Mouse (Mus musculus): ENCODE results near the gene Echdc1. TPM values are rescaled to one million over a fixed set of nuclear protein-coding genes. Genes with fewer than 3 reads are reported as not detected.

The Echdc1 gene
- total and polyA plus RNA-seq, 3 experiments: 19.3 to 60.5 (median 39.0) TPM

DNA sequence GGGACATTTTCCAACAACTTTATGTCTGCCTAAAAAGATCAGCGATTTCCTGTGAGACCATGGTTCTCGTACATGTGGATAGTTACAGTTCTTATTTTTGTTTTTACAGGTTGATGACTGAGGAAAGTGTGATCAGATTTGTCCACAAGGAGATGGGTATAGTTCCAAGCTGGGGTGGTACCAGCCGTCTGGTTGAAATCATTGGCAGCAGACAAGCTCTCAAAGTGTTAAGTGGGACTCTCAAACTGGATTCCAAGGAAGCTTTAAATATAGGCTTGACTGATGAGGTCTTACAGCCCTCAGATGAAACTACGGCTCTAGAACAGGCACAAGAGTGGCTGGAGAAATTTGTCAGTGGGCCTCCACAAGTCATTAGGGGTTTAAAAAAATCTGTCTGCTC is 31.3 kb downstream of the Echdc1 start:
- DNase-seq (ENCODE audit: extremely low read depth): no peak
- TF ChIP-seq TCF12 (IDR thresholded peaks at IDR 0.05; ENCODE audit: low read depth, low read length) (no peak), MYC (IDR thresholded peaks at IDR 0.05; ENCODE audit: low read depth, low read length) (no peak), USF2 (conservative IDR thresholded peaks at IDR 0.05; ENCODE audit: low read depth, low read length) (no peak), E2F4 (IDR thresholded peaks at IDR 0.05; ENCODE audit: insufficient replicate concordance, low read depth, low read length) (no peak), IRF4 (IDR thresholded peaks at IDR 0.05; ENCODE audit: low read depth, low read length) (no peak), EP300 (IDR thresholded peaks at IDR 0.05; ENCODE audit: low read length) (no peak), SMC3 (IDR thresholded peaks at IDR 0.05; ENCODE audit: low read depth, low read length) (no peak), ZKSCAN1 (IDR thresholded peaks at IDR 0.05; ENCODE audit: borderline replicate concordance, low read depth, low read length) (no peak), CTCF (conservative IDR thresholded peaks at IDR 0.05 in 1 of 2, IDR thresholded peaks at IDR 0.05 in 1 of 2; ENCODE audit: low read depth in 2 of 2, low read length in 2 of 2) (no peak), USF1 (IDR thresholded peaks at IDR 0.05; ENCODE audit: low read depth, low read length) (no peak), ZNF384 (IDR thresholded peaks at IDR 0.05; ENCODE audit: low read depth, low read length) (no peak), CHD2 (IDR thresholded peaks at IDR 0.05; ENCODE audit: low read length) (no peak)
- Histone ChIP-seq H3K4me1 (ENCODE audit: control insufficient read depth in 1 of 2, insufficient read depth in 2 of 2) (no peaks in the 10 kb centered on the region), H3K79me2 (replicated peaks; ENCODE audit: control insufficient read depth, extremely low read depth, insufficient read depth, poor library complexity, severe bottlenecking) (0 out of 2 replicates have a peak, but pooled peaks cover 1% of the 10 kb centered on the region), H3K27me3 (replicated peaks) (no peaks in the 10 kb centered on the region), H3K4me3 (replicated peaks in 1 of 3; ENCODE audit: low read depth in 2 of 3, low read length in 2 of 3, poor library complexity in 1 of 3) (no peak overlapping the region), H3K9me3 (replicated peaks; ENCODE audit: low read length) (no peaks in the 10 kb centered on the region), H3K27ac (ENCODE audit: insufficient read depth, low read depth) (no peak overlapping the region), H3K9ac (ENCODE audit: insufficient read depth, low read depth) (no peak overlapping the region), H3K36me3 (replicated peaks in 1 of 2; ENCODE audit: control insufficient read depth in 1 of 2, insufficient read depth in 1 of 2, low read length in 1 of 2) (peaks cover 16 to 57% of the 10 kb centered on the region in 2 experiments), H3K4me2 (ENCODE audit: insufficient read depth, low read depth, poor library complexity, severe bottlenecking) (no peak overlapping the region)
- dilution Hi-C loops (cut with MboI; ENCODE audit: extremely low pct_ligation_motif_present, extremely low pct_unique_long_range_greater_than_20kb, low sequenced_read_pairs): no loop called here
- in situ Hi-C loops (cut with MboI; ENCODE audit: low pct_ligation_motif_present, low pct_unique_long_range_greater_than_20kb, low sequenced_read_pairs): no loop called here

DNA sequence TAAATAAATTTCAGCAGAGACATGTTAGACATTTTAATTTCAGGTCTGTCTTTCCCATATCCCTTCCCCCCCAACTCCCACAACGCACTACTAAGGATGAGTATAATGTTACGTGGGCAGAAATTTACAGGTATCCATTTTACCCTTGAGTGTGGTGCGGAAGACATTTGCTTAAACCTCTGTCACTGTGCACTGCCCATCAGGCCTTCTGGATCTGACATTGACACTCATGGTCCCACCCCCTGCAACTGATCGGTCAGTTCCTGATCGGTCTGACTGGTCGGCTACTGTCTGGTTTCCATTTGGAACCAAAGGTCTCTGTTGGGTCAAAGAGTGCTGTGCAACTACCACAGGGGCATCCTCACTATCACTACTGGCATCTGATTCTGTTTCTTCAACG is 33.7 kb downstream of the Echdc1 start:
- dilution Hi-C loops (cut with MboI; ENCODE audit: extremely low pct_ligation_motif_present, extremely low pct_unique_long_range_greater_than_20kb, low sequenced_read_pairs) (no loop called here), in situ Hi-C loops (cut with MboI; ENCODE audit: low pct_ligation_motif_present, low pct_unique_long_range_greater_than_20kb, low sequenced_read_pairs) (no loop called here)
- no peak for DNase-seq (ENCODE audit: extremely low read depth)
- Histone ChIP-seq H3K36me3 (replicated peaks in 1 of 2; ENCODE audit: control insufficient read depth in 1 of 2, insufficient read depth in 1 of 2, low read length in 1 of 2) (peaks cover 18 to 62% of the 10 kb centered on the region in 2 experiments), H3K4me3 (replicated peaks in 1 of 3; ENCODE audit: low read depth in 2 of 3, low read length in 2 of 3, poor library complexity in 1 of 3) (no peak overlapping the region), H3K79me2 (replicated peaks; ENCODE audit: control insufficient read depth, extremely low read depth, insufficient read depth, poor library complexity, severe bottlenecking) (0 out of 2 replicates have a peak, but pooled peaks cover 1% of the 10 kb centered on the region), H3K4me2 (ENCODE audit: insufficient read depth, low read depth, poor library complexity, severe bottlenecking) (no peak overlapping the region), H3K4me1 (ENCODE audit: control insufficient read depth in 1 of 2, insufficient read depth in 2 of 2) (no peaks in the 10 kb centered on the region), H3K9ac (ENCODE audit: insufficient read depth, low read depth) (no peak overlapping the region), H3K9me3 (replicated peaks; ENCODE audit: low read length) (no peaks in the 10 kb centered on the region), H3K27me3 (replicated peaks) (no peaks in the 10 kb centered on the region), H3K27ac (ENCODE audit: insufficient read depth, low read depth) (no peak overlapping the region)
- peak; percentile 32; the same call in 1 of the 2 replicates for TF ChIP-seq POLR2AphosphoS2 (IDR thresholded peaks at IDR 0.05; ENCODE audit: low read depth, low read length)
- TF ChIP-seq E2F4 (IDR thresholded peaks at IDR 0.05; ENCODE audit: insufficient replicate concordance, low read depth, low read length): no peak

- dilution Hi-C loops (cut with MboI; ENCODE audit: extremely low pct_ligation_motif_present, extremely low pct_unique_long_range_greater_than_20kb, low sequenced_read_pairs): no loop called here
- Histone ChIP-seq H3K79me2 (replicated peaks; ENCODE audit: control insufficient read depth, extremely low read depth, insufficient read depth, poor library complexity, severe bottlenecking) (peaks cover 9% of the 10 kb centered on the region), H3K4me3 (replicated peaks in 1 of 3; ENCODE audit: low read depth in 2 of 3, low read length in 2 of 3, poor library complexity in 1 of 3) (no peak overlapping the region), H3K27ac (ENCODE audit: insufficient read depth, low read depth) (no peak overlapping the region), H3K36me3 (replicated peaks in 1 of 2; ENCODE audit: control insufficient read depth in 1 of 2, insufficient read depth in 1 of 2, low read length in 1 of 2) (peaks cover 22 to 49% of the 10 kb centered on the region in 2 experiments), H3K27me3 (replicated peaks) (no peaks in the 10 kb centered on the region), H3K9me3 (replicated peaks; ENCODE audit: low read length) (no peaks in the 10 kb centered on the region), H3K4me1 (ENCODE audit: control insufficient read depth in 1 of 2, insufficient read depth in 2 of 2) (peaks cover 0 to 7% of the 10 kb centered on the region in 2 experiments; a peak in 1 of 4 replicates), H3K4me2 (ENCODE audit: insufficient read depth, low read depth, poor library complexity, severe bottlenecking) (no peak overlapping the region), H3K9ac (ENCODE audit: insufficient read depth, low read depth) (no peak overlapping the region)
- DNase-seq (ENCODE audit: extremely low read depth): no peak
- TF ChIP-seq IRF4 (IDR thresholded peaks at IDR 0.05; ENCODE audit: low read depth, low read length) (no peak), CHD2 (IDR thresholded peaks at IDR 0.05; ENCODE audit: low read length) (no peak), ELF1 (IDR thresholded peaks at IDR 0.05; ENCODE audit: low read depth, low read length) (no peak), JUN (IDR thresholded peaks at IDR 0.05; ENCODE audit: insufficient read depth, low read depth, low read length) (no peak), ETS1 (conservative IDR thresholded peaks at IDR 0.05; ENCODE audit: low read depth, low read length) (no peak), USF1 (IDR thresholded peaks at IDR 0.05; ENCODE audit: low read depth, low read length) (no peak), SMC3 (IDR thresholded peaks at IDR 0.05; ENCODE audit: low read depth, low read length) (no peak), MXI1 (IDR thresholded peaks at IDR 0.05; ENCODE audit: low read depth, low read length) (no peak), TCF12 (IDR thresholded peaks at IDR 0.05; ENCODE audit: low read depth, low read length) (no peak)
- in situ Hi-C loops (cut with MboI; ENCODE audit: low pct_ligation_motif_present, low pct_unique_long_range_greater_than_20kb, low sequenced_read_pairs): no loop called here
Measured at GRCm38 (mm10) chr10:29351420-29351819, 38.5 kb downstream of the Echdc1 start.

Data from CH12.LX (cell line).